Mouse (Mus musculus) testis, postnatal 10 days (tissue): ENCODE data around the gene Taf5.
A peak's percentile ranks its signal among the peaks of the same experiment; 100 is the strongest.

Source experiments
- DNase-seq: peaks from one replicate; pipeline ENCODE4 v3.0.0; 2021; ENCODE audit warnings: low spot score

Gene Taf5

GRCm38 (mm10) chr19:47065860-47066259 lies 1.7 kb upstream of the Taf5 start:
- no peak for DNase-seq

GRCm38 (mm10) chr19:47067924-47068611 lies 522 bp downstream of the Taf5 start:
- DNase-seq = peak; percentile 85

- no peak for DNase-seq
Observed at GRCm38 (mm10) chr19:47088226-47088625, 20.7 kb downstream of the Taf5 start.

- DNase-seq = no peak
Observed at GRCm38 (mm10) chr19:47089718-47090525, 22.4 kb downstream of the Taf5 start.

GRCm38 (mm10) chr19:47090550-47091156 lies 23.1 kb downstream of the Taf5 start, which contains the start of the genes Usmg5 and Pdcd11:
TSS of gene Usmg5 (minus strand) at chr19:47090647.
TSS of gene Pdcd11 (plus strand) at chr19:47090768.
- peak; percentile 96 for DNase-seq

- no peak for DNase-seq
Observed at GRCm38 (mm10) chr19:47101080-47101479, 33.5 kb downstream of the Taf5 start.

- DNase-seq = no peak
Observed at GRCm38 (mm10) chr19:47104641-47105271, 37.2 kb downstream of the Taf5 start.

GRCm38 (mm10) chr19:47118634-47119033 lies 51.1 kb downstream of the Taf5 start:
- DNase-seq = no peak

- no peak for DNase-seq
Observed at GRCm38 (mm10) chr19:47121054-47121453, 53.5 kb downstream of the Taf5 start.

- peak; percentile 72 for DNase-seq
Observed at GRCm38 (mm10) chr19:47122802-47123201, 55.3 kb downstream of the Taf5 start.

- no peak for DNase-seq
Observed at GRCm38 (mm10) chr19:47128164-47128563, 60.6 kb downstream of the Taf5 start.

GRCm38 (mm10) chr19:47128835-47129234 lies 61.3 kb downstream of the Taf5 start:
- DNase-seq = peak; percentile 37

- DNase-seq = no peak
Observed at GRCm38 (mm10) chr19:47130551-47131125, 63.1 kb downstream of the Taf5 start.
